Mouse (Mus musculus) embryonic facial prominence, embryonic 15.5 days (tissue): ENCODE results near the gene Cdx4. TPM values are rescaled to one million over a fixed set of nuclear protein-coding genes. Genes with fewer than 3 reads are reported as not detected.

Source experiments
- ATAC-seq: fragments of 200-750 bp; cut with Nextera tagmentation; 2 replicates; pipeline ENCODE4 v1.8.0; 2017; ENCODE audit warnings: low read depth, moderate TSS enrichment; ENCODE audit not compliant: insufficient number of reproducible peaks, low FRiP score, low TSS enrichment
- H3K27ac ChIP-seq: fragments of 300-500 bp; sonication (generic); replicated peaks from 2 replicates; pipeline ENCODE4 v1.5.1; 2015; ENCODE audit warnings: mild to moderate bottlenecking, inconsistent platforms
- H3K27me3 ChIP-seq: fragments of 300-500 bp; sonication (generic); 2 replicates; pipeline ENCODE4 v1.6.1; 2015; ENCODE audit warnings: inconsistent platforms
- H3K36me3 ChIP-seq: fragments of 300-500 bp; sonication (generic); 2 replicates; pipeline ENCODE4 v1.6.1; 2015; ENCODE audit warnings: mild to moderate bottlenecking, inconsistent platforms
- H3K4me1 ChIP-seq: fragments of 300-500 bp; sonication (generic); 2 replicates; pipeline ENCODE4 v1.6.1; 2015; ENCODE audit warnings: inconsistent platforms
- H3K4me2 ChIP-seq: fragments of 300-500 bp; sonication (generic); replicated peaks from 2 replicates; pipeline ENCODE4 v1.6.1; 2015; ENCODE audit warnings: mild to moderate bottlenecking, inconsistent platforms
- H3K4me3 ChIP-seq: fragments of 300-500 bp; sonication (generic); replicated peaks from 2 replicates; pipeline ENCODE4 v1.5.1; 2015; ENCODE audit warnings: mild to moderate bottlenecking, inconsistent platforms
- H3K9ac ChIP-seq: fragments of 300-500 bp; sonication (generic); 2 replicates; pipeline ENCODE4 v1.6.1; 2015; ENCODE audit warnings: inconsistent platforms
- H3K9me3 ChIP-seq: fragments of 300-500 bp; sonication (generic); replicated peaks from 2 replicates; pipeline ENCODE4 v1.6.1; 2016; ENCODE audit warnings: inconsistent platforms
- WGBS: fragments of 180-500 bp; shearing (Covaris S2); methylation state at CpG from one replicate; pipeline ENCODE4 v1.1.7; 2015; 5-methylcytosine and 5-hydroxymethylcytosine counted together
- polyA plus RNA-seq: library from polyadenylated mRNA; unstranded; fragments of >200 nt; fragmentation: Nextera tagmentation; extraction: Ambion mirVana; gene quantifications from 2 replicates; pipeline ENCODE4 v1.2.1, GENCODE M21; 2015

Gene Cdx4
- not detected in 2 replicates for polyA plus RNA-seq

DNA sequence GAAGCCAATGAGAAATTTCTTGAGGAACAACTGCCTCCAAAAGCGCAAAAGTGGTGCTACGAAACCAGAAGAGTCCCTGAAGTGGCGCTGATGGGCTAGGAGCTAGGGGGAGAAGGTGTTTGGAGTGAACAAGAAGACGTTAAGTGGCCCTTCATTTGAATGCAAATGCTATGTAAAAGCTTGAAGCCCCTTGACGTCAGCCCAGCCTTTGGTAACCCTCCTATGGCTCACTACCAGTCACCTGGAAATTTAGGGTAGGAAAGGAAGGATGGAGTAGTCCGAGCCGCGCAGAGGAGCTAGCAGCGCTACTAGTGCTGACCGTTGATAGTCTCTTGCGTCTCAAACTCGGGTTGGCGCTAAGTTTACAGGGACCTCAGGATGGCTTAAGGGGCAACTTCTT is at the start of gene Cdx4:
TSS of gene Cdx4 (plus strand) at position 253 of the 400 bp plus-strand sequence.
- Histone ChIP-seq H3K9ac (no peak within 1 kb of the TSS), H3K27ac (no peak within 1 kb of the TSS), H3K36me3 (no peaks in the 10 kb centered on the region), H3K4me1 (no peaks in the 10 kb centered on the region), H3K9me3 (no peaks in the 10 kb centered on the region), H3K4me2 (no peak within 1 kb of the TSS), H3K4me3 (no peak within 1 kb of the TSS), H3K27me3 (peaks cover 44% of the 10 kb centered on the region)
- ATAC-seq, result no peak
- WGBS, result 16% methylated on average over 13 of the region's 13 CpGs

DNA sequence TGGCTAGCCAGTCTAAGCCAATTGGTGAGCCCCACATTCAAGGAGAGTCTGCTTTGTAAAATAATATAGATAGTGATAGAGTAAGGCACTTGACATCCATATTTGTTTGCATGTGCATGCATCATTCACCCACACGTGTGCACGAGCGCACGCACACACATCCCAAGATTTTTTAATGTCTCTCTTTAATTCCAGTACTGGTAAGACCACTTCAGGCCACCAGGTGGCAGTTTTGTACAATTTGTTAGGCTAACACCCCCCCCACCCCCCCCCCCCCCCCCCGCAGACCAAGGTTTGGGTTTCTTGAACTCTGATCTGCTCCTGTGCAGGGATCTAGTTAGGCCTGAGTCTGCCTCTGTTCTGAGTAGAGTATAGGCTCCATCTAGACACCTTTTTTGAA is 46.9 kb upstream of the Cdx4 start:
- Histone ChIP-seq H3K36me3 (no peaks in the 10 kb centered on the region), H3K9me3 (no peaks in the 10 kb centered on the region), H3K4me3 (no peak overlapping the region), H3K4me1 (no peaks in the 10 kb centered on the region), H3K4me2 (no peak overlapping the region), H3K27me3 (no peaks in the 10 kb centered on the region), H3K27ac (no peak overlapping the region), H3K9ac (no peak overlapping the region)
- 87% methylated on average over 4 of the region's 5 CpGs for WGBS
- ATAC-seq, result no peak

DNA sequence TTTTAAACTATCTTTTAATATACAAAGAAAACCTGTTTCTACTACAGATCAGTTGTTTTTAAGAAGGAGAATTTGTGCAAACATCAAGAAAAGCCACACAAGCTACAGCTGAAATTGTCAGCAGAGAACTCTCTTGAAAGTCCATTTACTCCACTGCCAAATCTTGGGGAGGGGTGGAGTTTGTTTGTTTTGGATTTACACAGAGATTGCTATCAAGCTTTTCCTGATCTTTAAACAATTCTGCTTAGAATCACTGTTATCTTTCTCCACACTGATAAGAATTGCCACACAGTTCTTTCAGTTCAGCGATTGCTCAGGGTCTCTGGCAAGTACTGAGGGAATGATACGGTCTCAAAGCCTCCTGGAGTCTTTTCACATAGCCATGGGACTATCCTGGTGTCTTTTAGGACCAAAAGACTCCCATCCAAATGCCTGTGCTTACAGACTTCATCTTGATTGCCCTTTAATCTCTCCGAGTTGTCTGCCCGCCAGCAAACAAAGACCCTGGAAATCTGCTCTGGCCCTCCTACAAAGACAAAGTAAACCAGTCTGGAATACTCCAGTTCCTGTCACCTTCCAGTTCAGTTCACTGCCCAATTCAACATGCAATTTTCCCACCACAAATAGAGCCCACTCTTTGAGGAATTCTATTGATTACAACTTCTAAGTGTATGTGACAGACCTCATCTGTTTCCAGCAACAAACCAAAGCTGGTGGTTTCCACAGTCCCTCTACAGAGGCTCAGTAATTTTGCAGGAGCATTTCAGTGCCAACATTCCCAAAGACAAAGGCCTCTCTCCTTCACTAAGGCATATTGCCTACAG is 34.1 kb upstream of the Cdx4 start:
- H3K36me3 ChIP-seq, result no peaks in the 10 kb centered on the region
- no peak overlapping the region for H3K27ac ChIP-seq
- no peak for ATAC-seq
- 39% methylated on average over 4 of the region's 4 CpGs for WGBS
- H3K4me2 ChIP-seq, result no peak overlapping the region
- H3K4me3 ChIP-seq, result no peak overlapping the region
- H3K27me3 ChIP-seq, result no peaks in the 10 kb centered on the region
- no peaks in the 10 kb centered on the region for H3K9me3 ChIP-seq
- H3K9ac ChIP-seq, result no peak overlapping the region
- H3K4me1 ChIP-seq, result 0 out of 2 replicates have a peak, but pooled peaks cover 6% of the 10 kb centered on the region

DNA sequence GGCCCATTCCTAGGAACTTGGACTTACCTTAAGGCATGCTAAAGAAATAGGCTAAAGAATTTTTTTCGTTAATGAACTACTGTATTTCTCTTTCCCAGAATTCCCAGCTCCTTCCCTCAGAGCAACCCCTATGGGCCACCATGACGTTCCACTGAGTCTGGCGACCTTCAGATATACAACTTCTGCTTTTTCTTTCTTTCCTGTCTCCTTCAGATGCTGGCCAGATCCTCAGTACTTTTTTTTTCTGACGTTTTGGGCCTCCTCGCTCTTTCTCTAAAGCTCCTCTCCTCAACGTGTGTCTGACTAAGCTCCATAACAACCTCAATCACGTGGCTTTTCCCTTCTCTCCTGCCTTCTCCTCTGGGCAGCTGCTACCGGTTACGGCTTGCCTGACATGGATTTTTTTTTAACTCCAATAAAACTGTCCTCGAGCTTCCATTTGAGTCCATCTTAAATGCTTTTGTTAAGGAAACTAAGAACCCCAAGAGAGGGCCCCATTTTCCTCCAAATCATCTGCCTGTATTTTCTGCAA is 33.3 kb upstream of the Cdx4 start:
- Histone ChIP-seq H3K27me3 (no peaks in the 10 kb centered on the region), H3K27ac (no peak overlapping the region), H3K36me3 (no peaks in the 10 kb centered on the region), H3K9ac (no peak overlapping the region), H3K4me3 (no peak overlapping the region), H3K4me1 (0 out of 2 replicates have a peak, but pooled peaks cover 6% of the 10 kb centered on the region), H3K4me2 (no peak overlapping the region), H3K9me3 (no peaks in the 10 kb centered on the region)
- WGBS, result 23% methylated on average over 10 of the region's 10 CpGs
- ATAC-seq, result no peak

DNA sequence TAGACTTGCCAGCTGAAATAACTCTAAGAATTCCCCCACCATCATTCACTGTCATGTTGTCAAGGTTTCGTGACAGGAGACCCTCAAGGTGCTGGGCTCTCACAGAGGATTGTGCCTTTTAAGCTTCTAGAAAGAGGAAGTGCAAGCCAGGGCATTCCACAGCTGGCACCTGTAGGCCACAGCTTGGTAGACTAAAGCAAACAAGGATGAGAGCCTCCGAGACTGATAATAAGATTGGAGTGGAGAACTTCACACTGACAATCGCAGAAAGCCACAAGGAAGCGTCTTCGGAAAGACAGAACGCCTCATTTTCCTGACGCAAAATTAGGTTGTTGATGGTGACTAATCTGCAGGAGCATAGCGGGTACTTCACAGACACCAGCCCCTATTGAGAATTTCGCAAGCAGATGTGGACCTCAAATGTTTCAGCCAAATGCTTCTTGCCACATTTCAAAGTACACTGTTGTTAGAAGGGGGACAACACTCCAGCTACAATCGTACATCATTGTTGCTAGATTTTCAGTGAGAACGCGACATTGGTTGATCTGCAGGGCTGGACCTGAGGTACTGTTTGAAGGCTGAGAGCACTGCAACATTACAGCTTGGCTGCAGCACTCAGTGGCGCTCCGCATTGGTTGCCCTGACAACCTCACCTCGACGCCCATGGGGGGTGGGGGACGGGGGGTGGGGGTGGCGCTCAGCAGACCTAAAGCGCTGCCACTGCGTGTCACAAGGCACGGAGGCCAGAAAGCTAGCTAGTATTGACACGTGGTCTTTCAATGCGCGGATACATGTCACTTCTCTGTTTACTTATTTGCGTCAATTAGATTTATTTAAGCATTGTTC is 32.5 kb upstream of the Cdx4 start:
- Histone ChIP-seq H3K4me1 (0 out of 2 replicates have a peak, but pooled peaks cover 6% of the 10 kb centered on the region), H3K9ac (no peak overlapping the region), H3K4me3 (no peak overlapping the region), H3K27me3 (no peaks in the 10 kb centered on the region), H3K9me3 (no peaks in the 10 kb centered on the region), H3K4me2 (peak overlapping the region; percentile 46), H3K27ac (no peak overlapping the region), H3K36me3 (no peaks in the 10 kb centered on the region)
- 25% methylated on average over 25 of the region's 25 CpGs for WGBS
- ATAC-seq, result no peak

DNA sequence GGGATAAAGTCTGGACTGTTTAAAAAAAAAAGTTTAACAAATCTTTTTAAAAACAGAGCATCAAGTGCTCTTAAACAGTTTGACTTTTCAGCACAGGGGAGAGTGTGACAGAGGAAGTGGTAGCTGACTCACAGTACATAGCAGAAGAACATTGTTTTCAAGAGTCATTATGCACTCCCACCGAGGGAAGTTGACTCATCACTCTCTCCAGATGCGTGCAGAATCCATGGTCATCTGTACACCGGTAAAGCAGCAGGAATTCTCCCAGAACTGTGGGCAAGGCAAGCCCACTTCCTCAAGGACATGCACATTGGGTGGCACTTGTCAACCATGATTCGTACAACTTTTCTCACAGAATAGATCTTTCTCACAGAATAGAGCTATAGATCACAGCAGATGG is 22.3 kb upstream of the Cdx4 start:
- no peak overlapping the region for H3K4me3 ChIP-seq
- 65% methylated on average over 4 of the region's 4 CpGs for WGBS
- ATAC-seq, result no peak
- H3K27ac ChIP-seq, result no peak overlapping the region
- no peaks in the 10 kb centered on the region for H3K4me1 ChIP-seq
- no peaks in the 10 kb centered on the region for H3K9me3 ChIP-seq
- H3K4me2 ChIP-seq, result no peak overlapping the region
- H3K36me3 ChIP-seq, result no peaks in the 10 kb centered on the region
- H3K27me3 ChIP-seq, result peaks cover 3% of the 10 kb centered on the region; the same call in 1 of the 2 replicates
- no peak overlapping the region for H3K9ac ChIP-seq

DNA sequence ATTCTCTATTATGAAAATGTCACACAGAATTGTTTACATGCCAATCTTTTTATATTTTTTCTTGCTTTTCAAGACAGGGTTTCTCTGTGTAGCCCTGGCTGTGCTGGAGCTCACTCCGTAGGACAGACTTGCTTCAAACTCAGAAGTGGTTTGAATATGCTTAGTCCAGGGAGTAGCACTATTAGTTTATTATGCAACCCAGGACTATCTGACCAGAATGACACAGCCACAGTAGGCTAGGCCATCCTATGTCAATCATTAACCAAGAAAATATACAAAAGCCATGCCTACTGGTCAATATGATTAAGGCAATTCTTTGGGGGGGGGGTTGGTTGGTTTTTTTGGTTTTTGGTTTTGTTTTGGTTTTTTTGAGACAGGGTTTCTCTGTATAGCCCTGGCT is 12.9 kb upstream of the Cdx4 start:
- H3K9ac ChIP-seq, result no peak overlapping the region
- H3K27me3 ChIP-seq, result peaks cover 4% of the 10 kb centered on the region
- H3K36me3 ChIP-seq, result no peaks in the 10 kb centered on the region
- no peak overlapping the region for H3K4me3 ChIP-seq
- no peak overlapping the region for H3K27ac ChIP-seq
- no peak overlapping the region for H3K4me2 ChIP-seq
- WGBS, result 89% methylated on average over 1 of the region's 1 CpGs
- no peaks in the 10 kb centered on the region for H3K9me3 ChIP-seq
- no peak for ATAC-seq
- no peaks in the 10 kb centered on the region for H3K4me1 ChIP-seq

DNA sequence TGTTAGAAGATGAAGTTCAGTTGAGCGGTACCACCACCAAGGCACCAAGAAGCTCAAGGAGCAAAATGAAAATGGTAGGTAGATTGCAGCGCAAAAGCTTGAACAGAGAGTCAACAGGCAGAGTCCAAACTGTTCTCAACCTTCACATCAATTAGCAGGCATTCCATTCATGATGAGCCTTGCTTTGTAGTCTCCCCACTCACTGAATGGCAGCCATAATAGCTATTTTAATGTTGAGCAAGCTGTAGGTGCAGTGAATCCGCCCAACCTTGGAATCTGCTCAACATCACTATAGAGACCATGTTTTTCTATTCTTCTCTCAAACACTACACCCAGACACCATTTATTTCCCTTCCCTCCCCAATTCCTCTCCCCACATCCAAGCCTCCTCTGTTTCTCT is 9.5 kb upstream of the Cdx4 start:
- Histone ChIP-seq H3K36me3 (no peaks in the 10 kb centered on the region), H3K4me1 (no peaks in the 10 kb centered on the region), H3K4me3 (no peak overlapping the region), H3K27ac (no peak overlapping the region), H3K27me3 (peaks cover 4% of the 10 kb centered on the region), H3K9me3 (no peaks in the 10 kb centered on the region), H3K9ac (no peak overlapping the region), H3K4me2 (no peak overlapping the region)
- 89% methylated on average over 3 of the region's 3 CpGs for WGBS
- ATAC-seq, result no peak

DNA sequence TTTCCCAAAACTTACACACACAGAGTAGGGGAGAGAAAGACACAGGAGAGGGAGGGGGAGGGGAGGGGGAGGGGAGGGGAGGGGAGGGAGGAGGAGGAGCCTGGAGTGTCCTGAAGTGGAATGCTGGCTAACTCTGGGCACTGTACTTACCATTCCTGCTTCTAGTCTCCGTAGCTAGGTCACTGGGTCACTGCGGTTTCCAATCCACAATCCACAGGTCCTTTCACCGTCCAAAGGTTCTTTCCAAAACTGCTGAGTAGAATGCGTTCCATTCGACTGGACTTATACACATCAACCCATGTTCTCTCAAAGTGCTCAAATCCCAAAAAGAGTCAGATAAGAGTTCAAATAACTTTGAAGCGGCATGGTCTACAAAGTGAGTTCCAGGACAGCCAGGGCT is 7.1 kb upstream of the Cdx4 start:
- no peak overlapping the region for H3K27ac ChIP-seq
- peaks cover 10% of the 10 kb centered on the region for H3K27me3 ChIP-seq
- H3K4me3 ChIP-seq, result no peak overlapping the region
- WGBS, result 78% methylated on average over 6 of the region's 6 CpGs
- no peaks in the 10 kb centered on the region for H3K9me3 ChIP-seq
- no peak overlapping the region for H3K4me2 ChIP-seq
- H3K9ac ChIP-seq, result no peak overlapping the region
- no peaks in the 10 kb centered on the region for H3K4me1 ChIP-seq
- no peaks in the 10 kb centered on the region for H3K36me3 ChIP-seq
- ATAC-seq, result no peak

DNA sequence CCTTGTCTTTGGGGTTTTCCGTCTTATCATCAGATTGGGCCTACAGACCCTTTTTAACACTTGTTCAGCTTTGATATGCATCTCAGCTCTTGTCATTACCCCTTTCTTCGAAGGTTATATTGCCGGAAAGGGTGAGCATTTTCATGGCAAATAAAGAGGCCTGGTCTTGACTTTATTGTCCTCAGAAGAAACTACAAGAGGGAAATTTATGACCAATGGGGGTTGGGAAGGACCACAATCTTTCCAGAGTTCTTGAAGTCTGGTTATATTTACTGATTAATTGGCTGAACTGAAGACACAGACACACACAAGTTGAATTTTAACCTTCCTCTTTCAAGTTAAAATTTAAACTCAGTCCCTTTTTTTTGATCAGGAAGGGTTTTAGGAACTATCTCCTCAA is 4.7 kb downstream of the Cdx4 start:
- Histone ChIP-seq H3K4me2 (no peak overlapping the region), H3K27ac (no peak overlapping the region), H3K4me3 (no peak overlapping the region), H3K4me1 (no peaks in the 10 kb centered on the region), H3K27me3 (peaks cover 30% of the 10 kb centered on the region), H3K9me3 (no peaks in the 10 kb centered on the region), H3K36me3 (no peaks in the 10 kb centered on the region), H3K9ac (no peak overlapping the region)
- no peak for ATAC-seq
- whole genome bisulfite sequencing, result 71% methylated on average over 3 of the region's 3 CpGs

DNA sequence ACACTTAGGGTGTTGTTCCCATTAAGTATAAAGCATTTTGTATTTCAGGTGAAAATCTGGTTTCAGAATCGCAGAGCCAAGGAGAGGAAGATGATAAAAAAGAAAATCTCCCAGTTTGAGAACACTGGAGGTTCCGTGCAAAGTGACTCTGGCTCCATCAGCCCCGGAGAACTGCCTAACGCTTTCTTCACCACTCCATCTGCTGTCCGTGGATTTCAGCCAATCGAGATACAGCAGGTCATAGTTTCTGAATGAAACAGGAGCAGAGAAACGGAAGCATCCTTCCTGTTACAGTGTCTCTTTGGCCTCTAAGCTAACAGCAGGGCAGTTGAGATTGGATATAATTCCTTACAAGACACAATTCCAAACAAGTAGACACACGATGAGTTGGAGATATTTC is 8.2 kb downstream of the Cdx4 start:
- no peak overlapping the region for H3K9ac ChIP-seq
- no peaks in the 10 kb centered on the region for H3K4me1 ChIP-seq
- H3K36me3 ChIP-seq, result no peaks in the 10 kb centered on the region
- no peak overlapping the region for H3K4me2 ChIP-seq
- H3K27ac ChIP-seq, result no peak overlapping the region
- H3K4me3 ChIP-seq, result no peak overlapping the region
- ATAC-seq, result no peak
- peaks cover 6% of the 10 kb centered on the region for H3K27me3 ChIP-seq
- 64% methylated on average over 8 of the region's 8 CpGs for WGBS
- no peaks in the 10 kb centered on the region for H3K9me3 ChIP-seq
